Mouse (Mus musculus) G1E (cell line): Measurements from ENCODE around the gene Vcam1. TPM values are rescaled to one million over a fixed set of nuclear protein-coding genes. Genes with fewer than 3 reads are reported as not detected.

Experiments used
- ATAC-seq: 2 replicates; pipeline ENCODE4 v1.8.0; 2016; ENCODE audit warnings: mild to moderate bottlenecking; ENCODE audit not compliant: insufficient number of reproducible peaks, poor library complexity, low FRiP score, severe bottlenecking; ENCODE audit errors: extremely low read depth
- DNase-seq: peaks from one replicate; pipeline ENCODE4 v3.0.0; 2012; ENCODE audit warnings: low spot score
- H3K27me3 ChIP-seq: 2 replicates; pipeline ENCODE4 v1.6.1; 2012; ENCODE audit warnings: mild to moderate bottlenecking, low read length, inconsistent platforms; ENCODE audit not compliant: insufficient read depth
- H3K36me3 ChIP-seq: replicated peaks from 2 replicates; pipeline ENCODE3; 2012; ENCODE audit warnings: mild to moderate bottlenecking, inconsistent platforms
- H3K4me1 ChIP-seq: 2 replicates; pipeline ENCODE4 v1.6.1; 2012; ENCODE audit warnings: low read depth, low read length, inconsistent platforms, mixed read lengths; ENCODE audit not compliant: insufficient read depth
- H3K4me3 ChIP-seq: 2 replicates; pipeline ENCODE4 v1.5.1; 2012; ENCODE audit warnings: low read depth, mild to moderate bottlenecking, inconsistent platforms, low read length, moderate library complexity, mixed read lengths
- H3K9me3 ChIP-seq: replicated peaks from 2 replicates; pipeline ENCODE4 v1.6.1; 2012; ENCODE audit warnings: inconsistent platforms
- CTCF ChIP-seq: IDR thresholded peaks from 2 replicates; pipeline ENCODE4 v1.5.1; 2012; ENCODE audit warnings: low read depth, low read length, inconsistent platforms, mixed read lengths
- GATA1 ChIP-seq: IDR thresholded peaks from 2 replicates; pipeline ENCODE4 v1.6.1; 2012; ENCODE audit warnings: borderline replicate concordance, low read length, inconsistent platforms, mixed read lengths
- GATA2 ChIP-seq: IDR thresholded peaks from 2 replicates; pipeline ENCODE4 v1.6.1; 2012; ENCODE audit warnings: low read depth, low read length, inconsistent platforms, borderline replicate concordance
- POLR2AphosphoS5 ChIP-seq: IDR thresholded peaks from 2 replicates; pipeline ENCODE4 v1.6.1; 2012; ENCODE audit warnings: low read depth, low read length, inconsistent platforms; ENCODE audit not compliant: insufficient replicate concordance
- TAL1 ChIP-seq: conservative IDR thresholded peaks from 2 replicates; pipeline ENCODE4 v1.6.1; 2012; ENCODE audit warnings: low read depth, low read length, inconsistent platforms, mixed read lengths
- polyA plus RNA-seq: library from polyadenylated mRNA; stranded (reverse); fragments of >175 nt; gene quantifications from 2 replicates; pipeline ENCODE4 v1.2.3, GENCODE M21; 2012
- total RNA-seq, 2 experiments: library from RNA; stranded (forward) in 1 of 2; stranded (reverse) in 1 of 2; fragments of 200-1000 nt in 1 of 2; fragments of >200 nt in 1 of 2; fragmentation: Nextera tagmentation in 1 of 2; gene quantifications; 2 replicates each; pipeline ENCODE4 v1.2.3; 2014 to 2017

The Vcam1 gene
- total and polyA plus RNA-seq, 3 experiments = 0.33 to 5.0 TPM; not detected in 1

DNA sequence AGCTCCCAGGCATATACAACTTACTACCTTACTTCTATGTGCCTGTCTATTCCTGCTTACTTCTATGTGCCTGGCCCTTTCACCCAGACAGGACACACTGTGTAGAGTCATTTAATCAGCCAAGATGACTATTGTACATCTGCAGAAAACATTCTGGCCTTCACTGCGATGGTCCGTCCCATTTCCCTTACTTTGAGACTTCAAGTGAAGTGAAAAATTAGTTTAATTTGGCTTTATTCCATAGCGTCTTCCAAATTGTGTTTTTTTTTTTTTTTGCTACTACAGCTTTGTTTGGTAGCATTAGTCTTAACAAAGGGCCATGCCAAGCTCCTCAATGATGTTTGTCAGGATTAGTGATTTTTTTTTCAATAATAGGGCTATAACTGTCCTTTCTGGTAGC is 33.6 kb downstream of the Vcam1 start:
- Histone ChIP-seq H3K4me3 (no peak overlapping the region), H3K36me3 (no peaks in the 10 kb centered on the region), H3K27me3 (0 out of 2 replicates have a peak, but pooled peaks cover 2% of the 10 kb centered on the region), H3K4me1 (no peaks in the 10 kb centered on the region), H3K9me3 (peaks cover 4% of the 10 kb centered on the region)
- no peak for DNase-seq
- no peak for ATAC-seq
- TF ChIP-seq GATA1 = no peak
- no peak for TF ChIP-seq TAL1
- no peak for TF ChIP-seq POLR2AphosphoS5
- TF ChIP-seq CTCF = no peak
- no peak for TF ChIP-seq GATA2

GRCm38 (mm10) chr3:116095312-116095711 is 34.2 kb downstream of the Vcam1 start:
- DNase-seq = no peak
- no peak overlapping the region for H3K4me3 ChIP-seq
- TF ChIP-seq TAL1 (no peak), CTCF (no peak), GATA2 (no peak), GATA1 (no peak), POLR2AphosphoS5 (no peak)
- H3K9me3 ChIP-seq = peaks cover 4% of the 10 kb centered on the region
- no peak for ATAC-seq
- no peaks in the 10 kb centered on the region for H3K4me1 ChIP-seq
- H3K27me3 ChIP-seq = 0 out of 2 replicates have a peak, but pooled peaks cover 2% of the 10 kb centered on the region
- no peaks in the 10 kb centered on the region for H3K36me3 ChIP-seq

GRCm38 (mm10) chr3:116094886-116095285 is 34.6 kb downstream of the Vcam1 start:
- H3K9me3 ChIP-seq = peaks cover 4% of the 10 kb centered on the region
- H3K4me1 ChIP-seq = no peaks in the 10 kb centered on the region
- no peaks in the 10 kb centered on the region for H3K36me3 ChIP-seq
- DNase-seq = no peak
- H3K27me3 ChIP-seq = 0 out of 2 replicates have a peak, but pooled peaks cover 2% of the 10 kb centered on the region
- no peak for ATAC-seq
- TF ChIP-seq GATA2 (no peak), GATA1 (no peak), POLR2AphosphoS5 (no peak), TAL1 (no peak), CTCF (no peak)
- H3K4me3 ChIP-seq = no peak overlapping the region

GRCm38 (mm10) chr3:116094288-116094687 is 35.2 kb downstream of the Vcam1 start:
- TF ChIP-seq GATA2 = no peak
- no peak for TF ChIP-seq TAL1
- no peak for TF ChIP-seq POLR2AphosphoS5
- no peak for TF ChIP-seq GATA1
- no peak for TF ChIP-seq CTCF
- H3K36me3 ChIP-seq = no peaks in the 10 kb centered on the region
- 0 out of 2 replicates have a peak, but pooled peaks cover 2% of the 10 kb centered on the region for H3K27me3 ChIP-seq
- H3K4me3 ChIP-seq = no peak overlapping the region
- H3K4me1 ChIP-seq = no peaks in the 10 kb centered on the region
- DNase-seq (no peak), ATAC-seq (no peak)
- peaks cover 4% of the 10 kb centered on the region for H3K9me3 ChIP-seq

DNA sequence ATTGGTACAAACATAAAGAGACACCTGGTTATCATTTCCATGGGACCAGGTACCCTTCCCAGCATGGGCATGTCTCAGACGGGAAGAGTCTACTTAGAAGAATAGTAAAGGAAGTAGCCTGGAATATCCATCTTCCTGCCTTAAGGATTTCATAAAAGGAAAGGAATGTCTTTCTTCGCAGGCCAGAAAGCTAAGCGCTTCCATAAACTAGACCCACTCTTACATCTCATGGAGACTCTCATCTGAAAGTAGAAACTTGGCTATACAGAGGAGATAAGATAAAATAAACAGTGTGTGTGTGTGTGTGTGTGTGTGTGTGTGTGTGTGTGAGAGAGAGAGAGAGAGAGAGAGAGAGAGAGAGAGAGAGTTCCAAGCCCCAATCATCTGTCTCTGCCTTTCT is 36.9 kb downstream of the Vcam1 start:
- H3K4me1 ChIP-seq = no peaks in the 10 kb centered on the region
- no peak overlapping the region for H3K4me3 ChIP-seq
- H3K36me3 ChIP-seq = no peaks in the 10 kb centered on the region
- ATAC-seq = no peak
- DNase-seq = no peak
- H3K27me3 ChIP-seq = 0 out of 2 replicates have a peak, but pooled peaks cover 2% of the 10 kb centered on the region
- peaks cover 9% of the 10 kb centered on the region for H3K9me3 ChIP-seq
- TF ChIP-seq CTCF (no peak), POLR2AphosphoS5 (no peak), TAL1 (no peak), GATA2 (no peak), GATA1 (no peak)

DNA sequence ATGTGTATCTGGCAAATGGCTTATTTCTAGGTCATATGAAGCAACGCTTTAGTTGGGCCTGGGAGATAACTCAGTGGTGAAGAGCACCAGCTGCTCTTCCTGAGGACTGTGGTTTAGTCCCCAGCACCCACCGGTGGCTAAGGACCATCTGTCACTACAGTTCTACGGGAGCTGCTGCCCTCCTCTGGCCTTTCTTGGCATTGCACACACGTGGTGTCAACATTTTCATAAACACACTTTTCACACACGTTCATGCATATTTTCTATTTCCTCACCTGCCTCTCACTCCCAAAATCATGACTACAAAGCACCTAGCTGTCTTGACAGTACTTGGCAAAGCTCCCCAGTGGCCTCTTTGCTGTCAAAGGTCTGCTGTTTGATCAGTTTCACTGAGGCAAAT is 37.8 kb downstream of the Vcam1 start:
- H3K4me3 ChIP-seq = no peak overlapping the region
- H3K27me3 ChIP-seq = 0 out of 2 replicates have a peak, but pooled peaks cover 2% of the 10 kb centered on the region
- no peak for TF ChIP-seq TAL1
- TF ChIP-seq GATA2 = no peak
- peak; percentile 37; the same call in 1 of the 2 replicates for TF ChIP-seq CTCF
- TF ChIP-seq POLR2AphosphoS5 = no peak
- TF ChIP-seq GATA1 = no peak
- no peaks in the 10 kb centered on the region for H3K36me3 ChIP-seq
- no peak for ATAC-seq
- no peaks in the 10 kb centered on the region for H3K4me1 ChIP-seq
- DNase-seq = no peak
- peaks cover 9% of the 10 kb centered on the region for H3K9me3 ChIP-seq

GRCm38 (mm10) chr3:116085962-116086361 is 43.5 kb downstream of the Vcam1 start:
- H3K4me1 ChIP-seq = no peaks in the 10 kb centered on the region
- no peak overlapping the region for H3K4me3 ChIP-seq
- H3K27me3 ChIP-seq = no peaks in the 10 kb centered on the region
- ATAC-seq (no peak), DNase-seq (no peak)
- H3K36me3 ChIP-seq = no peaks in the 10 kb centered on the region
- TF ChIP-seq GATA2 = no peak
- TF ChIP-seq TAL1 = no peak
- no peak for TF ChIP-seq CTCF
- no peak for TF ChIP-seq POLR2AphosphoS5
- TF ChIP-seq GATA1 = no peak
- peaks cover 5% of the 10 kb centered on the region for H3K9me3 ChIP-seq
